ENCODE assay signal across 8 mouse cellular contexts in the genomic region with DNA sequence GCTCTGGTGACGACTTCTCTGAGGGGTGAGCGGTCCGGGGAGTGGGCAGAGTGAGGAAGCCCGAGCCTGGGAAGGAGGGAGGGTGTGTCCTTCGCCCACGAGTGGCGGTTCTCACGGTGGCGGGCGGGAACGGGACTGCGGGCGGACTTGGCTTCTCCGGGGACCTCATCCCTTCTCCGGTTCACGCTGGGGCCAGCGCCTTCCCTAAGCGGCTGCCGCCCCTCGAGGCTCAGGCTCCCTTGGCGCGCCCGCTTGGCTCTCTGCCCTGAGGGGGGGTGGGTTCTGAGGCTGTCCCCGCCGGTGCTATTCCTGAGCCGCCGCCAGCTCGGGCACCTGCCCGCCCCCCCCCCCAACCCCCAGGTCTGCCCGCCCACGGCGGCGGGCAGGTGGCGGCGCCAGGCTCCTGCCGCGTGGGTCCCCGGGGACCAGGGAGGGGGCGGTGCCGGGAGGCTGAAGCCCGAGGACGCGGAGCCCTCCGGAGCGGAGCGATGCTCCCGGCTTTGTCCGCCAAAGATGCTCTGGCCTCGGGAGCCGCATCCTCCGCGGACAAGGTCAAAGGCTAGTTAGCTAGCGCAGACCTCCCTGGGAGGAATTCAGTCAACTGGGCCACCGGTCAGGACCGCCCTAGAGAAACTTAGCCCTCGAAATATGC. TPM values are rescaled to one million over a fixed set of nuclear protein-coding genes. Genes with fewer than 3 reads are reported as not detected.
DNase-seq lines count a peak whose midpoint lies in the region; ATAC-seq lines count a peak whose summit lies in the region.

No protein-coding gene starts in this region.

- H3K27ac ChIP-seq in heart, embryonic 13.5 days (replicated peaks) = peak overlapping the region; percentile 83
- H3K27ac ChIP-seq in midbrain, embryonic 15.5 days = peak overlapping the region; percentile 81

- H3K27me3 ChIP-seq in heart, embryonic 13.5 days (replicated peaks) = no peaks in the 10 kb centered on the region
- no peaks in the 10 kb centered on the region for H3K27me3 ChIP-seq in midbrain, embryonic 15.5 days (replicated peaks)

- H3K4me3 ChIP-seq in heart, embryonic 13.5 days = peak overlapping the region; percentile 70
- peak overlapping the region; percentile 63 for H3K4me3 ChIP-seq in midbrain, embryonic 15.5 days

- 12% methylated on average over 38 of the region's 56 CpGs for WGBS in heart, embryonic 13.5 days
- 20% methylated on average over 30 of the region's 56 CpGs for WGBS in midbrain, embryonic 15.5 days

- DNase-seq in adrenal gland, postnatal 25 days = peak; percentile 14
- no peak for DNase-seq in adrenal gland, adult (ENCODE audit: inconsistent age in 2 of 2, low spot score in 1 of 2)
- DNase-seq in thymus, postnatal 14 days = peak; percentile 41
- no peak for DNase-seq in thymus, postnatal 4 days
- peak; percentile 48 to 61 for DNase-seq in kidney, postnatal 4 days
- DNase-seq in ovary, postnatal 10 days (ENCODE audit: low spot score) = no peak

- H3K9me3 ChIP-seq in heart, embryonic 13.5 days = no peaks in the 10 kb centered on the region
- no peaks in the 10 kb centered on the region for H3K9me3 ChIP-seq in midbrain, embryonic 15.5 days

- H3K9ac ChIP-seq in heart, embryonic 13.5 days = peak overlapping the region; percentile 83
- H3K9ac ChIP-seq in midbrain, embryonic 15.5 days = peak overlapping the region; percentile 61

- peak; percentile 58; the same call in 1 of the 2 replicates for ATAC-seq in heart, embryonic 13.5 days (ENCODE audit: extremely low read depth, insufficient number of reproducible peaks, low FRiP score, low TSS enrichment)
- no peak; the same call in 1 of the 2 replicates for ATAC-seq in midbrain, embryonic 15.5 days (replicated peaks)

- peaks cover 4% of the 10 kb centered on the region; the same call in 1 of the 2 replicates for H3K4me1 ChIP-seq in heart, embryonic 13.5 days
- peaks cover 3% of the 10 kb centered on the region; the same call in 1 of the 2 replicates for H3K4me1 ChIP-seq in midbrain, embryonic 15.5 days

- H3K36me3 ChIP-seq in heart, embryonic 13.5 days = no peaks in the 10 kb centered on the region
- H3K36me3 ChIP-seq in midbrain, embryonic 15.5 days (replicated peaks) = no peaks in the 10 kb centered on the region

- peak overlapping the region; percentile 68 for H3K4me2 ChIP-seq in heart, embryonic 13.5 days
- peak overlapping the region; percentile 51 for H3K4me2 ChIP-seq in midbrain, embryonic 15.5 days

RNA-seq across cellular contexts. Expression of gene Bclaf3, which starts 6.4 kb away (rescaled TPM):
- total RNA-seq in adrenal gland, postnatal 25 days (2021) = 11.2 and 13.3 TPM in 2 replicates
- polyA plus RNA-seq in heart, embryonic 13.5 days (2015; fragmentation: Nextera tagmentation; extraction: Ambion mirVana) = 12.0 and 12.4 TPM in 2 replicates
- 25.5 and 26.3 TPM in 2 replicates for polyA plus RNA-seq in midbrain, embryonic 15.5 days (2015; fragmentation: Nextera tagmentation; extraction: Ambion mirVana)

Comparison
In these comparisons a context has a peak if more than half of its experiments do, and no peak if none do; other contexts are left out.
1. DNase-seq: peak in adrenal gland, postnatal 25 days (single experiment), thymus, postnatal 14 days (single experiment) and kidney, postnatal 4 days (2 of 2); none in adrenal gland, adult (0 of 2), thymus, postnatal 4 days (single experiment) and ovary, postnatal 10 days (single experiment).